Mouse (Mus musculus) intestine, embryonic 16.5 days (tissue): ENCODE measurements around the gene BC067074. TPM values are rescaled to one million over a fixed set of nuclear protein-coding genes. Genes with fewer than 3 reads are reported as not detected.
A peak's percentile ranks its signal among the peaks of the same experiment; 100 is the strongest.

Experiments
- ATAC-seq: fragments of 200-750 bp; cut with Nextera tagmentation; 2 replicates; pipeline ENCODE4 v1.8.0; 2017; ENCODE audit warnings: moderate TSS enrichment, moderate library complexity
- H3K27ac ChIP-seq: fragments of 300-500 bp; sonication (generic); 2 replicates; pipeline ENCODE4 v1.5.1; 2014; ENCODE audit warnings: mild to moderate bottlenecking, low read length
- H3K27me3 ChIP-seq: fragments of 300-500 bp; sonication (generic); replicated peaks from 2 replicates; pipeline ENCODE4 v1.6.1; 2014; ENCODE audit warnings: low read length, control low read depth, mixed read lengths; ENCODE audit not compliant: control insufficient read depth, insufficient read depth
- H3K36me3 ChIP-seq: fragments of 300-500 bp; sonication (generic); 2 replicates; pipeline ENCODE4 v1.6.1; 2014; ENCODE audit warnings: low read length, control low read depth; ENCODE audit not compliant: control insufficient read depth, insufficient read depth
- H3K4me1 ChIP-seq: fragments of 300-500 bp; sonication (generic); 2 replicates; pipeline ENCODE4 v1.6.1; 2014; ENCODE audit warnings: low read length, control low read depth, mixed read lengths; ENCODE audit not compliant: control insufficient read depth, insufficient read depth
- H3K4me2 ChIP-seq: fragments of 300-500 bp; sonication (generic); 2 replicates; pipeline ENCODE4 v1.6.1; 2014; ENCODE audit warnings: low read depth, low read length, control low read depth
- H3K4me3 ChIP-seq: fragments of 300-500 bp; sonication (generic); 2 replicates; pipeline ENCODE4 v1.5.1; 2014; ENCODE audit warnings: mild to moderate bottlenecking, low read length
- H3K9ac ChIP-seq: fragments of 300-500 bp; sonication (generic); 2 replicates; pipeline ENCODE4 v1.6.1; 2014; ENCODE audit warnings: low read depth, low read length
- H3K9me3 ChIP-seq: fragments of 300-500 bp; sonication (generic); 2 replicates; pipeline ENCODE4 v1.6.1; 2016; ENCODE audit warnings: low read length, control low read depth; ENCODE audit not compliant: control insufficient read depth
- WGBS: fragments of 180-500 bp; shearing (Covaris S2); extraction: QIAGEN DNeasy Blood & Tissue Kit; methylation state at CpG from one replicate; pipeline ENCODE4 v1.1.7; 2014; 5-methylcytosine and 5-hydroxymethylcytosine counted together
- polyA plus RNA-seq: library from polyadenylated mRNA; unstranded; fragments of >200 nt; fragmentation: Nextera tagmentation; extraction: Ambion mirVana; gene quantifications from 2 replicates; pipeline ENCODE4 v1.2.1, GENCODE M21; 2015

BC067074 gene
- polyA plus RNA-seq, 1 experiment from 2014 or later, result 1.8 TPM

- Histone ChIP-seq H3K4me2 (no peak overlapping the region), H3K27ac (no peak overlapping the region), H3K4me1 (peaks cover 5% of the 10 kb centered on the region; the same call in 1 of the 2 replicates), H3K9ac (no peak overlapping the region), H3K36me3 (no peaks in the 10 kb centered on the region), H3K9me3 (no peaks in the 10 kb centered on the region), H3K27me3 (no peaks in the 10 kb centered on the region), H3K4me3 (no peak overlapping the region)
- WGBS, result 77% methylated on average over 7 of the region's 7 CpGs
- no peak for ATAC-seq
These were observed 122.6 kb downstream of the BC067074 start for GRCm38 (mm10) chr13:113415527-113415926.

GRCm38 (mm10) chr13:113416986-113417385, 124.0 kb downstream of the BC067074 start:
- H3K4me1 ChIP-seq, result peaks cover 8% of the 10 kb centered on the region; the same call in 1 of the 2 replicates
- ATAC-seq, result no peak
- H3K4me2 ChIP-seq, result no peak overlapping the region
- H3K9me3 ChIP-seq, result no peaks in the 10 kb centered on the region
- no peak overlapping the region for H3K4me3 ChIP-seq
- 90% methylated on average over 4 of the region's 4 CpGs for WGBS
- H3K9ac ChIP-seq, result no peak overlapping the region
- H3K27ac ChIP-seq, result no peak overlapping the region
- no peaks in the 10 kb centered on the region for H3K36me3 ChIP-seq
- no peaks in the 10 kb centered on the region for H3K27me3 ChIP-seq

- Histone ChIP-seq H3K4me2 (0 out of 2 replicates have a peak overlapping the region, but pooled peaks have one; percentile 3), H3K27ac (peak overlapping the region; percentile 46), H3K36me3 (no peaks in the 10 kb centered on the region), H3K9me3 (no peaks in the 10 kb centered on the region), H3K4me3 (no peak overlapping the region), H3K9ac (no peak overlapping the region), H3K4me1 (peaks cover 8% of the 10 kb centered on the region; the same call in 1 of the 2 replicates), H3K27me3 (no peaks in the 10 kb centered on the region)
- ATAC-seq, result peak; percentile 75
- 26% methylated on average over 9 of the region's 9 CpGs for WGBS
These were observed 125.0 kb downstream of the BC067074 start for GRCm38 (mm10) chr13:113417757-113418483.

- no peak for ATAC-seq
- H3K9me3 ChIP-seq, result no peaks in the 10 kb centered on the region
- no peaks in the 10 kb centered on the region for H3K27me3 ChIP-seq
- H3K4me2 ChIP-seq, result no peak overlapping the region
- H3K27ac ChIP-seq, result no peak overlapping the region
- no peak overlapping the region for H3K9ac ChIP-seq
- no peaks in the 10 kb centered on the region for H3K36me3 ChIP-seq
- no peak overlapping the region for H3K4me3 ChIP-seq
- 59% methylated on average over 3 of the region's 3 CpGs for WGBS
- peaks cover 8% of the 10 kb centered on the region; the same call in 1 of the 2 replicates for H3K4me1 ChIP-seq
These were observed 125.7 kb downstream of the BC067074 start for GRCm38 (mm10) chr13:113418632-113419031.

GRCm38 (mm10) chr13:113421472-113421871, 128.5 kb downstream of the BC067074 start:
- 53% methylated on average over 3 of the region's 3 CpGs for WGBS
- H3K4me2 ChIP-seq, result no peak overlapping the region
- H3K27ac ChIP-seq, result no peak overlapping the region
- H3K4me1 ChIP-seq, result peaks cover 8% of the 10 kb centered on the region; the same call in 1 of the 2 replicates
- H3K9ac ChIP-seq, result no peak overlapping the region
- no peaks in the 10 kb centered on the region for H3K27me3 ChIP-seq
- no peak for ATAC-seq
- H3K36me3 ChIP-seq, result no peaks in the 10 kb centered on the region
- H3K4me3 ChIP-seq, result no peak overlapping the region
- no peaks in the 10 kb centered on the region for H3K9me3 ChIP-seq

- H3K4me2 ChIP-seq, result no peak overlapping the region
- H3K27me3 ChIP-seq, result no peaks in the 10 kb centered on the region
- H3K27ac ChIP-seq, result no peak overlapping the region
- peaks cover 4% of the 10 kb centered on the region; the same call in 1 of the 2 replicates for H3K4me1 ChIP-seq
- H3K36me3 ChIP-seq, result no peaks in the 10 kb centered on the region
- H3K9me3 ChIP-seq, result no peaks in the 10 kb centered on the region
- no peak overlapping the region for H3K4me3 ChIP-seq
- H3K9ac ChIP-seq, result no peak overlapping the region
- no peak for ATAC-seq
- 86% methylated on average over 7 of the region's 7 CpGs for whole genome bisulfite sequencing
These were observed 130.9 kb downstream of the BC067074 start for GRCm38 (mm10) chr13:113423825-113424224.

GRCm38 (mm10) chr13:113425907-113426306, 132.9 kb downstream of the BC067074 start:
- H3K9ac ChIP-seq, result no peak overlapping the region
- WGBS, result 96% methylated on average over 4 of the region's 4 CpGs
- no peak overlapping the region for H3K4me2 ChIP-seq
- peaks cover 4% of the 10 kb centered on the region; the same call in 1 of the 2 replicates for H3K4me1 ChIP-seq
- H3K27ac ChIP-seq, result no peak overlapping the region
- no peaks in the 10 kb centered on the region for H3K27me3 ChIP-seq
- H3K4me3 ChIP-seq, result no peak overlapping the region
- H3K36me3 ChIP-seq, result no peaks in the 10 kb centered on the region
- no peak for ATAC-seq
- H3K9me3 ChIP-seq, result no peaks in the 10 kb centered on the region

Other genes starting within 250 kb of the BC067074 start
- gene Gpx8, start 246.7 kb upstream of the BC067074 start, polyA plus RNA-seq, result 80.4 and 91.0 TPM in 2 replicates
- 3.9 and 4.1 TPM in 2 replicates for gene Gzma, start 192.2 kb upstream of the BC067074 start, polyA plus RNA-seq
- 3.6 and 4.8 TPM in 2 replicates for gene Esm1, start 83.5 kb upstream of the BC067074 start, polyA plus RNA-seq
- not detected in 2 replicates for gene Gzmk, start 67.3 kb upstream of the BC067074 start, polyA plus RNA-seq